Mouse (Mus musculus) retina, adult 2 months (tissue): ENCODE measurements around the gene Dap.

Experiments used
- DNase-seq: peaks from one replicate; pipeline ENCODE4 v3.0.0-alpha.2; 2012; ENCODE audit warnings: low read depth, low spot score

Dap gene

DNA sequence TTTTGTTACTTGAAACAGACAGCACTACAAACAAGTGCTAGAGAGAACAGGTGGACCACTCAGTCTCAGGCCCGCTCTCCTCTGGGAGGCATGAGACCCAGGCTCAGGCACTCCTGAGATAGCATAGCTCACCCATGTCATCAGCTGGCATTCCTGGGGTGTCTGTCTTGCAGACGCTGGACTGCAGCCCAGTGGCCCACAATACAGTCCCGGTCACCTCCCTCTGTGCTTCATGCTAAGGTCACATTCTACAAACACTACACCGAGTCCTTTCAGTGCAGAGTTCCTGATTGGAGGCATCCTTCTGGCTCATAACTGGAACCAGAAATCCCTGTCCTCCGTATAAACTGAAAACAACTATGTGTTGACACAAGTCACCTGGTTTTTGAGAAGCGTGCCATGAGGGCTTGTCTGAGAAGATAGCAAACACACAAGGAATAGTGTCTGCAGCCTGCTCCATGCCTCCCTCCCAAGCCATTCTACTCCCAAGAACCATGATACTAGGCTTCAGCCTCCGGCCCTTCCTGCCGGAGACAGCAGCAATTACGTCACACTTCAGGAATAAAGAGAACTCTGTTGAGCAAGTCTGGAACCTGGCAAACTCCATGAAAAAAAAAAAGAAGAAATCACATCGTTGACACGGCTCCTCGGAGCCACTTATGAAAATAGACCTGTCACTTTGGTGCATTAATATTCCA lies 78.3 kb downstream of the Dap start:
- DNase-seq = no peak

DNA sequence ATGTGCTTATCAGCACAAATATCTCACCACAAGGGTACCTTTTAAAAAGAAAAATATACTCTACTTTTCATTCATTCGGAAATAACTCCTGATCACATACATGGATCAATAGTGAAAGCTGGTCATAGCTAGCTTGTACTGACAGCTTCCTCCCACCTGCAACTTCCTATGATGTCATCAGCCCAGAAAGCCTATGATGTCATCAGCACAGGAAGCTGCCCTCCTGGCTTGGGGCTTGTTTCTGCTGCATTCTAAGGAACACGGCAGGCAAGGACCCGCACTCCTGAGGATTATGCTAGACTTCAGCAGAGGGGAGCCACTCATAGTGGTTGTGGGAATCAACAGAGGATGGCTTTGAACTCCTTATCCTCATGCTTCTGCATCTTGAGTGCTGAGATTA lies 80.2 kb downstream of the Dap start:
- DNase-seq = no peak

DNA sequence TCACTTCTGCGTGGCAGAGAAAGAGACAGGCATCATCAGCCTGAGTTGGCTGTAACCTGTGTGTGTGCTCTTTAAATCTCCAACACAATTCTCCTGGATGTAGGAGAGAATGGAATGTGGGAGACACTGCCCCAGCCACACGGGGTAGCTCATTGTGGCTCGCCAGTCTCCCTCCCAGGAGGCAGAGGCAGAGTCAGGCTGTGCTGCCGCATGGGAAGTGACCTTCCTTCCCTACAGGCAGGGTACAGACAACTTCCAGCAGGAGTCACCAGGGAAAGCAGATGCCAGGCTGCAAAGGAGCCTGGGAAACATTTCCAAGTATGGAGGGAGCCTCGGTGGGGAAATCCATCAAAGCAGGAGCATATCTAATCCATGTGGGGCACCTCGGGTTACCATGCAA lies 81.1 kb downstream of the Dap start:
- DNase-seq = no peak

DNA sequence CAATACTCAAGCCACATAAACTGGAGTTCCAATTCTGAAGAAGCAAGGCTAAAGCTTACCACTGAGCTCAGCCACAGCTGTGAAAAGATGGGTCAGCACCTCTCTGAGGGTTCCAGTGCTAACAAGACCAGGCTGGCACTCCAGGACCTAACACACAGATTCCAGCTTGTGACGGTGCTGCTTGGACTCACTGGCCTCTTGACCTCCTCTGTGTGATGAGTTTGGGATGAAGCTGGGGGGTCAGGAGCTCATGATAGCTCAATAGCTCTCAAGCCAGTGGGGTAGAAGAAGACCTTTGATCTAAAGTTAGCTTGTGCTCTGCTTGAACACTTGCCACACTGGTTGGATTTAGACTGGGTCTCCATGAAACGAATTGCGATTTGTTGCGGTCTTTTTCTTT lies 82.6 kb downstream of the Dap start:
- no peak for DNase-seq

DNA sequence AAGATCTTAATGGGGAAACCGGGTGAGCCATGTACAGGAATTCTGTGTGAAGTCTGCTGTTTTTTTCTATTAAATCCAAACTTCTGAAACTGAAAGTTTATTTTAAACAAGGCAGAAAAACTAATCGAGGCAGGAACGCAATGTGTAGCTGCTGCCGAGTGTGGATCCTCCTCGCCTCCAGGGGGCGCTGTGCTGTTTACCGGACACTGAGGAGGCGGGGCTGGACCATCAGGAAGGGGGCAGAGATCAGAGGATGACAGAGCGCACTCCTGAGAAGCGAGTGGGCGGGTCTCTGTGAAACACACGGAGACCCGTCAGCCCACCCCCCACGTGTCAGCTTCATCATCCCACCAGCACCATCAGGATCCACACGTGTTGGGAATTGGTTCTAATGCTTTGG lies 85.4 kb downstream of the Dap start:
- DNase-seq = no peak

DNA sequence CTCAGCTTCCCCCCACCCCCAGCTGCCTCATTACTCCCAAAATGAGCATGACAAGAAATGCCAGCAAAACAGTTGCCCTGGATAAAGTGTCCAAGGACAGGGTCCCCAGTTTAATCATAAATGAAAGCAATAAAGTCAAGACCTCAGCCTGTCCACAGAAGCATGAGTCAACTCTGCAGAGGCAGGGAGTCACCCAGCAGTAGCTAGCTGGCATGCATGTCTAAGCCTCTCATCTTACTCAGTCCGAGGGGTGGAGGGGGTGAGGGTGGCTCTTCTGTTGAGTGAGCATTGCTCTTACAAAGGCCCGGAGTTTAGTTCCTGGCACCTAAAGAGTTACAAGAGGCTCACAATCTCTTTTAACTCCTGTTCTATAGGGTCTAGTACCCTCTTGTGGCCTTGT lies 87.9 kb downstream of the Dap start:
- no peak for DNase-seq

DNA sequence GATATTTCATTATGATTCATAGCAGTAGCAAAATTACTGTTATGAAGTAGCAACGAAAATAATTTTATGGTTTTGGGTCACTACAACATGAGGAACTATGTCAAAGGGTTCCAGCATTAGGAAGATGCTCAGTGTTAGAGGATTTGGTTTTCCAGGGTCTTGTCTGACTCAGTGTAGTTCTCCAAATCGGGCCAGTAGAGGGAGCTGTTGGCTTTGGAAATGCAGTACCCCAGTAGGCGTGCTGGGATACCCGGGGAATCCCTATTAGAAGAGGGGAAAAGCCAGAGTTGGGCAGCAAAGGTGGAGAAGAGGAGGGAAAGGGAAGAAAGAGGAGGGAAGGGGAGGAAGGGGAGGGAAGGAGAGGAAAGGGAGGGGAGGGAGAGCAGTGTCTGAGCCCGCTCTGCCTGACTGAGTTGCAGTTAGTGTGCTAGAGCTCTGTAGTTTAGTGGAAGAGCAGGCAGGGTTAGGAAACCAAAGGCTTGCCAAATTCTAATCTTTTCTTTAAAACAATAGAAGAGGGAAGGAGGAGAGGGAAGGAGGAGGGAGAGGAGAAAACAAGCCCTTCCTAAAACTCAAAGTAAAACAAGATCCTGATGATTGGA lies 91.6 kb downstream of the Dap start:
- peak; percentile 72 for DNase-seq

DNA sequence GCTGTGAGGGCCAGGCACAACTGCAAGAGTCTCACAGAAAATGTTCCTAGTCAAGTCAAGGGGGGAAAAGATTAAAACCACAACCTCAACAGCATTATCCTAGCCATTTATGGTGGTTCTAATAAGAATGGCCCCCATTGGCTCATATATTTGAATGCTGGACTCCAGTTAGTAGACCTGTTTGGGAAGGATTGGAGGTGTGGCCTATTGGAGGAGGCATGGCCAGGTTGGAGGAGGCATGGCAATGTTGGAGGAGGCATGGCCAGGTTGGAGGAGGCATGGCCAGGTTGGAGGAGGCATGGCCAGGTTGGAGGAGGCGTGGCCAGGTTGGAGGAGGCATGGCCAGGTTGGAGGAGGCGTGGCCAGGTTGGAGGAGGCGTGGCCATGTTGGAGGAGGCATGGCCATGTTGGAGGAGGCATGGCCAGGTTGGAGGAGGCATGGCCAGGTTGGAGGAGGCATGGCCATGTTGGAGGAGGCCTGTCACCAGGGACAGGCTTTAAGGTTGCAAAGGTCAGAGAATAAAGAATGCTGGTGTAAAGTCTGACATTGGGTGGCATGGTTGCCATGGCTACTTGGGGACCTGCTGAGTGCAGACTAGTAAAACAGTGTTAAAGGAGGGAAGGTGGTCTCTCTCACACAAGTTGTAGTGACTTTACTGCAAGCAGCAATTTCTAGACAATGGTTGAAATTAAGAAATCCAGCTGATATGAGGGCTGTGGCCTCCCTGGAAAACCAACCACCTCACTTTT lies 93.1 kb downstream of the Dap start:
- no peak for DNase-seq

DNA sequence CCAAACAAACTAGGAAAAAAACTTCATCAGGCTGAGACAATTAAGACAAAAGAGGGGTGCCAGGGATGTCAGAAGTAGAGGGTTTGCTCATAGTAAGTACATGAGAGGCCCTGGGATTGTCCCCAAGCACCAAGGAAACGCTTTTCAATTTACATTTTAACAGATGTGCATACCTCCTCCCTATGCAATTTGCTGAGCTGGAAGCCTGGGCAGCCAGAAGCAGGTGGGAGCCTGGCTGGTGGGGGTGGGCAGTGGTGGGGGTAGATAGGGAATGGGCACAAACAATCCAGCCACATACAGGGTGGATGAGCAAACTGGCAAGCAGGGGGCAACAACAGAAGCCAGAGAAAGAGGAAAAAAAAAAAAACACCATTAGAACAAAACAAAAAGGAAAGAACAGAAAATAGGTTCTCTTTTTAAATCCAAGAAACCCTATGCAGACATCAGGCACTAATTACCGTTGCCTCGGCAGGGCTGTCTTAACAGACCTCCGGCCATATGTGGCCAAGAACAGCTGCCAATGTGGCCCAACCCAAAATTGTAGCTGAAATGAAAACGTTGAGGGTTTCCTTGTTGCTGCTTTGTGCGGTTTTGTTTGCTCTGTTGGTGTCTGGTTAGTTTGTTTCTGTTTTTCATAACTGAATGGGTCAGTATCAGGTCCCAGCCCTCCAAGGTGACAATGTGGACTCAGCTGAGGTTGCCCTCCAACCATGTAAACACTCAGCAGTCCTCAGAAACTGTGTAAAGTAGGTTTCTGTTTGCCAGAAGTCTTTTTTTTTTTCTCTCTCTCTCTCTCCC lies 94.2 kb downstream of the Dap start:
- no peak for DNase-seq

DNA sequence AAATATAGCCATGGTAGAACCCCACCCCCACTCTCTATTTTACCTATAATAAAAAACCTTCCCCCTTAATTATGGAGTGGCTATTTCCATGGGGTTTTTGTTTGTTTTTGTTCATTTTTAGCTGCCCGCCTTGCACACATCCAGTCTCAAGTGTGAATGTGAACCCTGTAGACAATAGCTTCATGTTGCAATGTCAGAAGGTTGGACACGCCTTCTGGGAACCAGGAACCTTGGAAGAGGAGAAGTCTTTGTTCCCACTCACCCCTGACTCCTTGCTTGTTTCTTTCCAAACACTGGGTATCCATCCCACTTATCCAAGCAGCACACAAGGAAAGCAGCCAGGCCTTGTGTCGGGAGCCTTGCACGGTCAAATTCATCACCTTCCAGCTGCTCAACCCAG lies 94.9 kb downstream of the Dap start:
- no peak for DNase-seq

DNA sequence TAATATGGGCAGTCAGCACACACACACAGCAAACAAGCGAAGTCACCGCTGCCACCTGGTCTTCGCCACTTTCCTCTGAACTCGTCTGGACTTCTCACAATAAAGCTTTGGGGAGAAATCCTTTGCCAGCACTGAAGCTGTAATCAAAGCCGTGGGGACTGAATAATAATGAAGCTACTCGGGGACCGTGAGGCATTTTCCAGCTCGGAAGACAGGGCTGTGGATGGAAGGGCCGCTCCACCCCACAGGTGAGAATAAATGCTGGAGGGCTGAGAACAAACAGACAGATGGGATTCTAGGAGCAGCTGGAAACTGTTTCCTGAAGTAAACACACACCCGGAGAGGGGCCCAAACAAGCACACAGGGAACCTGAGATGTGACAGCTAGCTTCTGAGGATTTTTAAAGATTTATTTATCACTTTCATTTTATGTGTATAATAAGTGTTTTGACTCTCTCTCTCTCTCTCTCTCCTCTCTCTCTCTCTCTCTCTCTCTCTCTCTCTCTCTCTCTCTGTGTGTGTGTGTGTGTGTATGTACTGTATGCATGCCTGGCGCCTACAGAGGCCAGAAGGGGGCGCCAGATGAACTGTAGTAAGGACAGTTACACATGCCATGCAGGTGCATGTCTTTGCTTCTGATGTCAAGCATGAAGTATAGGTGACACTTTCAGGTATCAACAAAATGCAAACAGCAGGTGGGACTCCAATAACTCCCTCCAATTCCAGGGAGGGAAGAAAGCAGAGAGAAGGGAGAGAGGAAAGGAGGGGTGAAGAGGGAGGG lies 96.7 kb downstream of the Dap start:
- no peak for DNase-seq

DNA sequence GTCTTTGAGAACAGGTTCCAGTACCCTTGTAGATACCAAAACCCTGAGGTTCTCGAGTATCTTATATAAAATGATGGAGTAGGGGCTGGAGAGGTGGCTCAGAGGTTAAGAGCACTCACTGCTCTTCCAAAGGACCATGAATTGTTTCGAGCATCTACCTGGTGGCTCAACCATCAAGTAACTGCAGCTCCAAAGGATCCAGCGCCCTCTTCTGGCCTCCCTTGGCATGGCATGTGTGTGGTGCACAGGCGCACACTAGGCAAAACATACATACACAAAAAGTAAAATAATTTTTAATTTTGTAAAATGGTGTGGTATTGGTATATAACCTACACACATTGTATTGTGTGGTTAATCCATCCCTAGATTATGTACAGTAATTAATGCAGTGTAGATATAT lies 99.6 kb downstream of the Dap start:
- no peak for DNase-seq
